Mouse (Mus musculus) limb, embryonic 13.5 days (tissue): ENCODE data around the gene Lrrc30. TPM values are rescaled to one million over a fixed set of nuclear protein-coding genes. Genes with fewer than 3 reads are reported as not detected.

Experiments used
- ATAC-seq: fragments of 200-750 bp; cut with Nextera tagmentation; 2 replicates; pipeline ENCODE4 v1.8.0; 2017; ENCODE audit warnings: low read depth, moderate number of reproducible peaks, moderate TSS enrichment; ENCODE audit not compliant: low FRiP score
- H3K27ac ChIP-seq: fragments of 300-500 bp; sonication (generic); 2 replicates; pipeline ENCODE4 v1.5.1; 2015; ENCODE audit warnings: inconsistent platforms, mild to moderate bottlenecking, moderate library complexity
- H3K27me3 ChIP-seq: fragments of 300-500 bp; sonication (generic); 2 replicates; pipeline ENCODE4 v1.6.1; 2015; ENCODE audit warnings: mild to moderate bottlenecking, inconsistent platforms
- H3K36me3 ChIP-seq: fragments of 300-500 bp; sonication (generic); 2 replicates; pipeline ENCODE4 v1.6.1; 2015; ENCODE audit warnings: inconsistent platforms, mild to moderate bottlenecking, moderate library complexity
- H3K4me1 ChIP-seq: fragments of 300-500 bp; sonication (generic); 2 replicates; pipeline ENCODE4 v1.6.1; 2015; ENCODE audit warnings: inconsistent platforms
- H3K4me2 ChIP-seq: fragments of 300-500 bp; sonication (generic); replicated peaks from 2 replicates; pipeline ENCODE4 v1.6.1; 2015; ENCODE audit warnings: inconsistent platforms, mild to moderate bottlenecking, moderate library complexity
- H3K4me3 ChIP-seq: fragments of 300-500 bp; sonication (generic); 2 replicates; pipeline ENCODE4 v1.5.1; 2015; ENCODE audit warnings: moderate library complexity, mild to moderate bottlenecking, inconsistent platforms
- H3K9ac ChIP-seq: fragments of 300-500 bp; sonication (generic); 2 replicates; pipeline ENCODE4 v1.6.1; 2015; ENCODE audit warnings: mild to moderate bottlenecking, inconsistent platforms
- H3K9me3 ChIP-seq: fragments of 300-500 bp; sonication (generic); 2 replicates; pipeline ENCODE4 v1.6.1; 2016; ENCODE audit warnings: inconsistent platforms
- WGBS: fragments of 180-500 bp; shearing (Covaris S2); methylation state at CpG from one replicate; pipeline ENCODE4 v1.1.7; 2015; 5-methylcytosine and 5-hydroxymethylcytosine counted together
- polyA plus RNA-seq: library from polyadenylated mRNA; unstranded; fragments of >200 nt; fragmentation: Nextera tagmentation; extraction: Ambion mirVana; gene quantifications from 2 replicates; pipeline ENCODE4 v1.2.1, GENCODE M21; 2015

The Lrrc30 gene
- polyA plus RNA-seq, result 0.29 and 0.32 TPM in 2 replicates

- Histone ChIP-seq H3K27me3 (0 out of 2 replicates have a peak, but pooled peaks cover 13% of the 10 kb centered on the region), H3K4me3 (no peak within 1 kb of the TSS), H3K9me3 (peaks cover 3% of the 10 kb centered on the region; the same call in 1 of the 2 replicates), H3K27ac (no peak within 1 kb of the TSS), H3K9ac (no peak within 1 kb of the TSS), H3K4me1 (peaks cover 20% of the 10 kb centered on the region), H3K36me3 (no peaks in the 10 kb centered on the region), H3K4me2 (no peak within 1 kb of the TSS)
- ATAC-seq, result peak; percentile 68
- 75% methylated on average over 13 of the region's 13 CpGs for WGBS
Measured at GRCm38 (mm10) chr17:67632676-67633339, at the start of gene Lrrc30. TSS of gene Lrrc30 (minus strand) at chr17:67632723.

DNA sequence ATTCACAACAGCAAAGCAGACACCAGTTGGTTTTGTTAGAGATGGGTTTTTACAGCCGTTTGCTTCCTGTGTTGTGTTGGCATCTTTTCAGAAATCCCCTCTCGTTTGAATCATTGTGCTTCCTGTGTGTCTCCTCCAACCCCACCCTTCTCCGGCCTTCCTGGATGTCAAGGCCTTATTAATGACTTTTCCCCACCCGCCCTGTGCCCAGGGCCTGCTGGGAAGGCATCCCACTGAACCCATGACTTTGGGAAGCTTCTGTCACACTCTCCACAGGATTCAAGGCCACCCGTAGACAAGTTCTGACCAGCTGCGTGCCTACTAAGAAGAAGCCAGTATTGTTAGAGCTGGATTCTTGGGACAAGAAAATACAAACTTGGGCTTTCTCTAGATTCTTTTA lies 48.6 kb upstream of the Lrrc30 start:
- no peaks in the 10 kb centered on the region for H3K36me3 ChIP-seq
- WGBS, result 74% methylated on average over 6 of the region's 6 CpGs
- H3K4me2 ChIP-seq, result no peak overlapping the region
- no peaks in the 10 kb centered on the region for H3K4me1 ChIP-seq
- no peak overlapping the region for H3K4me3 ChIP-seq
- 0 out of 2 replicates have a peak, but pooled peaks cover 2% of the 10 kb centered on the region for H3K9me3 ChIP-seq
- H3K27ac ChIP-seq, result no peak overlapping the region
- H3K9ac ChIP-seq, result no peak overlapping the region
- no peaks in the 10 kb centered on the region for H3K27me3 ChIP-seq
- no peak for ATAC-seq

- no peaks in the 10 kb centered on the region for H3K27me3 ChIP-seq
- ATAC-seq, result no peak
- no peaks in the 10 kb centered on the region for H3K4me1 ChIP-seq
Measured at GRCm38 (mm10) chr17:67678576-67678975, 46.1 kb upstream of the Lrrc30 start.

GRCm38 (mm10) chr17:67667981-67668380 lies 35.5 kb upstream of the Lrrc30 start:
- Histone ChIP-seq H3K4me1 (no peaks in the 10 kb centered on the region), H3K4me2 (no peak overlapping the region), H3K4me3 (no peak overlapping the region), H3K9ac (no peak overlapping the region), H3K27ac (no peak overlapping the region), H3K9me3 (no peaks in the 10 kb centered on the region), H3K36me3 (no peaks in the 10 kb centered on the region), H3K27me3 (no peaks in the 10 kb centered on the region)
- no peak for ATAC-seq
- 15% methylated on average over 3 of the region's 3 CpGs for WGBS

More at GRCm38 (mm10) chr17:67678576-67678975, 46.1 kb upstream of the Lrrc30 start:
- no peak overlapping the region for H3K27ac ChIP-seq
- WGBS, result 77% methylated on average over 1 of the region's 1 CpGs
- no peak overlapping the region for H3K4me3 ChIP-seq
- no peak overlapping the region for H3K4me2 ChIP-seq
- H3K36me3 ChIP-seq, result no peaks in the 10 kb centered on the region
- H3K9ac ChIP-seq, result no peak overlapping the region
- 0 out of 2 replicates have a peak, but pooled peaks cover 2% of the 10 kb centered on the region for H3K9me3 ChIP-seq

DNA sequence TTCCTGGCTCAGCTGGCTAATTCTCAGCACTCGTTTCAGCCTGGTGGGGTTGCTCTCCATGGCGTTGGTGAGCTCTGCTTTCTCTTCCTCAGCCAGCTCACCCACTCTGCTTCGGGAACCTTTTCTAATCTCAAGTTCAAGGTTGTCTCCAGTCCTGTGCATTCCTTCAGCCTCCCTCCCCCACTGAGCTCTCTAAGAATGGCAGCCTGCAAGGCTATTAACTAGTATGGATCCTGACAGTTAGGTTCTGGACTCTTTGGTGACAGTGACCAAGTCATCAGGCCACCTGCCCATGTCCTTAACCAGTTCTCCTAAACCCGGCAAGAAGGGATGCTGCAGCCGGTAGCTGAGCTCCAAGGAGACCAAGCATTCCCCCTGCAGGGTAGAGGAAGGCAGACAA lies 34.5 kb upstream of the Lrrc30 start:
- Histone ChIP-seq H3K27me3 (no peaks in the 10 kb centered on the region), H3K27ac (no peak overlapping the region), H3K4me2 (no peak overlapping the region), H3K9ac (no peak overlapping the region), H3K36me3 (no peaks in the 10 kb centered on the region), H3K4me3 (no peak overlapping the region), H3K4me1 (no peaks in the 10 kb centered on the region), H3K9me3 (no peaks in the 10 kb centered on the region)
- WGBS, result 62% methylated on average over 5 of the region's 5 CpGs
- ATAC-seq, result no peak

GRCm38 (mm10) chr17:67664299-67664698 lies 31.8 kb upstream of the Lrrc30 start:
- ATAC-seq, result no peak
- no peak overlapping the region for H3K9ac ChIP-seq
- no peak overlapping the region for H3K4me3 ChIP-seq
- no peak overlapping the region for H3K4me2 ChIP-seq
- no peaks in the 10 kb centered on the region for H3K36me3 ChIP-seq
- no peaks in the 10 kb centered on the region for H3K4me1 ChIP-seq
- no peak overlapping the region for H3K27ac ChIP-seq
- 0 out of 2 replicates have a peak, but pooled peaks cover 3% of the 10 kb centered on the region for H3K9me3 ChIP-seq
- 79% methylated on average over 3 of the region's 3 CpGs for WGBS
- H3K27me3 ChIP-seq, result no peaks in the 10 kb centered on the region

GRCm38 (mm10) chr17:67651506-67651905 lies 19.0 kb upstream of the Lrrc30 start:
- Histone ChIP-seq H3K27me3 (peaks cover 3% of the 10 kb centered on the region; the same call in 1 of the 2 replicates), H3K4me1 (0 out of 2 replicates have a peak, but pooled peaks cover 3% of the 10 kb centered on the region), H3K4me2 (no peak overlapping the region), H3K4me3 (no peak overlapping the region), H3K27ac (no peak overlapping the region), H3K9me3 (no peaks in the 10 kb centered on the region), H3K9ac (no peak overlapping the region), H3K36me3 (no peaks in the 10 kb centered on the region)
- no peak for ATAC-seq
- WGBS, result 15% methylated on average over 4 of the region's 4 CpGs

- ATAC-seq, result no peak
- no peak overlapping the region for H3K4me3 ChIP-seq
- H3K9me3 ChIP-seq, result peaks cover 3% of the 10 kb centered on the region; the same call in 1 of the 2 replicates
- H3K9ac ChIP-seq, result no peak overlapping the region
- no peaks in the 10 kb centered on the region for H3K4me1 ChIP-seq
- H3K36me3 ChIP-seq, result no peaks in the 10 kb centered on the region
- no peak overlapping the region for H3K27ac ChIP-seq
- no peaks in the 10 kb centered on the region for H3K27me3 ChIP-seq
- no peak overlapping the region for H3K4me2 ChIP-seq
Measured at GRCm38 (mm10) chr17:67641627-67642026, 9.1 kb upstream of the Lrrc30 start.

DNA sequence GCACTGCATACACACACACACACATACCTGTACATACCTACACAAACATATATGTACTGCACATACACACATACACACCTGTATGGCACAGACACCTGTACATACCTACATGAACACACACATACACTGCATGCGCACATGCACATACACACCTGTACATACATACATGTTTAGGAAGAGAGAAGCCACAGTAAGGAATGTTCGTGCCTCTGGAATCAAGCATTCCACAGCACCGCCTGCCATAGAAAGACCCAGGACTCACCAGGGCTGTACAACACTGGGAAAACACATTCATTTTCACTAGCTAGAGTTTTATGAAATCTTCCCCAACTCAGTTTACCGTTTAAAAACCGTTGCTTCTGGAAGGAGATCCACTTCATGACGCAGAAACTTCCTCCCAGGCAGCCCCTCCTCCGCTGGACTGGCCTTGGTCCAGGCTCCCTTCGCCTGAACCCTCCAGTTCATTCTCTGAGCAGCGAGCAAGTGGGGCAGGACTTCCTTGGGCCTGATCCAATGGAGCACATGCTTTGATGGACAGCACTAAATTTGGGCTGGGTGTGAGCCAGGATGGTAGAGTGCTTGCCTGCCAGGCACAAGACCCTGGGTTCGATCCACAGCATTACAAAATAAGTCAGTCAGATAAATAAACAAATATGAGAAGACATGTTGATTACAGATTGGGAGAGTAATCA lies 5.7 kb upstream of the Lrrc30 start:
- no peaks in the 10 kb centered on the region for H3K9me3 ChIP-seq
- H3K27ac ChIP-seq, result no peak overlapping the region
- WGBS, result 77% methylated on average over 10 of the region's 10 CpGs
- H3K4me3 ChIP-seq, result no peak overlapping the region
- H3K4me2 ChIP-seq, result no peak overlapping the region
- 0 out of 2 replicates have a peak, but pooled peaks cover 3% of the 10 kb centered on the region for H3K27me3 ChIP-seq
- no peak for ATAC-seq
- H3K9ac ChIP-seq, result no peak overlapping the region
- no peaks in the 10 kb centered on the region for H3K36me3 ChIP-seq
- no peaks in the 10 kb centered on the region for H3K4me1 ChIP-seq

GRCm38 (mm10) chr17:67636951-67637350 lies 4.4 kb upstream of the Lrrc30 start:
- Histone ChIP-seq H3K27ac (no peak overlapping the region), H3K36me3 (no peaks in the 10 kb centered on the region), H3K4me1 (no peaks in the 10 kb centered on the region), H3K4me2 (no peak overlapping the region), H3K4me3 (no peak overlapping the region), H3K9me3 (no peaks in the 10 kb centered on the region), H3K9ac (no peak overlapping the region), H3K27me3 (0 out of 2 replicates have a peak, but pooled peaks cover 7% of the 10 kb centered on the region)
- 82% methylated on average over 2 of the region's 2 CpGs for WGBS
- no peak for ATAC-seq

GRCm38 (mm10) chr17:67636304-67636703 lies 3.8 kb upstream of the Lrrc30 start:
- ATAC-seq, result no peak
- 69% methylated on average over 3 of the region's 3 CpGs for WGBS
- no peak overlapping the region for H3K27ac ChIP-seq
- no peak overlapping the region for H3K9ac ChIP-seq
- no peaks in the 10 kb centered on the region for H3K36me3 ChIP-seq
- no peaks in the 10 kb centered on the region for H3K4me1 ChIP-seq
- no peak overlapping the region for H3K4me2 ChIP-seq
- H3K4me3 ChIP-seq, result no peak overlapping the region
- 0 out of 2 replicates have a peak, but pooled peaks cover 13% of the 10 kb centered on the region for H3K27me3 ChIP-seq
- H3K9me3 ChIP-seq, result no peaks in the 10 kb centered on the region

GRCm38 (mm10) chr17:67629746-67630145 lies 2.8 kb downstream of the Lrrc30 start:
- ATAC-seq, result no peak
- 17% methylated on average over 3 of the region's 3 CpGs for WGBS

More at GRCm38 (mm10) chr17:67629746-67630145, 2.8 kb downstream of the Lrrc30 start:
- Histone ChIP-seq H3K9ac (no peak overlapping the region), H3K4me2 (peak overlapping the region; percentile 46), H3K27ac (no peak overlapping the region), H3K36me3 (no peaks in the 10 kb centered on the region), H3K27me3 (peaks cover 13% of the 10 kb centered on the region; the same call in 1 of the 2 replicates), H3K4me1 (peaks cover 20% of the 10 kb centered on the region), H3K4me3 (no peak overlapping the region), H3K9me3 (peaks cover 3% of the 10 kb centered on the region; the same call in 1 of the 2 replicates)
